Mouse (Mus musculus) kidney, adult 2 months (tissue): ENCODE results near the gene Pde4d.

ENCODE experiments used
- CTCF ChIP-seq: fragments of 200-500 bp; conservative IDR thresholded peaks from 2 replicates; pipeline ENCODE4 v1.5.1; 2011; ENCODE audit warnings: low read depth, mild to moderate bottlenecking, control low read depth, low read length, moderate library complexity, mixed read lengths; ENCODE audit not compliant: insufficient read depth, insufficient read length
- POLR2A ChIP-seq: fragments of 200-500 bp; IDR thresholded peaks from one replicate; pipeline ENCODE4 v1.6.1; 2011; ENCODE audit warnings: low read depth, low read length, control low read depth

GRCm38 (mm10) chr13:109641562-109641961 is 1191.8 kb downstream of the Pde4d start:
- no peak for TF ChIP-seq CTCF
- TF ChIP-seq POLR2A: no peak
